Mouse (Mus musculus): ENCODE data around the gene Rnf126. TPM values are rescaled to one million over a fixed set of nuclear protein-coding genes. Genes with fewer than 3 reads are reported as not detected.

Rnf126 gene
- polyA plus RNA-seq, 1 experiment from 2014 or later, result 54.0 TPM

DNA sequence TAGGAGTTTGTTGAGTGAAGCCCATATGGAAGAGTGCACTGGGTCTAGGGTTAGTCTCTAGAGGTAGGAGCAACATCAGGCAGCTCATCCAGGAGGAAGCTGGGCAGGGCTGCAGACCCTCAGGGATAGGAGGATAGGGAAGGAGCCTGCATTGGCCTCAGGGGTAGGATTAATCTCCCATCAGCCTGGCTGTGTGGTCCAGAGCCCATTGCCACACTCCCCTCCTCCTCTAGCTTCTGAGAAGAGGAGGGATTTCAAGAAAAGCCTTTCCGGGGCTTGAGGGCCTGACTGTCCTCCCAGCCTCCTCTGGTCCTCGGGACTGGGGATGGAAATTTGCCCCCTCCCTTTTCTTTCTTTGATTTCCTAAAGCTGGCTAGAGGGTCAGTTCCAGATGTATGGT lies 12.4 kb upstream of the Rnf126 start:
- no peaks in the 10 kb centered on the region for H3K9me3 ChIP-seq (replicated peaks)
- H3K36me3 ChIP-seq, result no peaks in the 10 kb centered on the region
- peaks cover 20% of the 10 kb centered on the region; the same call in 1 of the 2 replicates for H3K27me3 ChIP-seq
- ATAC-seq (replicated peaks; ENCODE audit: insufficient number of reproducible peaks, insufficient read depth, low FRiP score, low read depth), result no peak
- 0 out of 2 replicates have a peak overlapping the region, but pooled peaks have one; percentile 8 for H3K9ac ChIP-seq
- 17% methylated on average over 2 of the region's 2 CpGs for WGBS
- H3K4me2 ChIP-seq, result 0 out of 2 replicates have a peak overlapping the region, but pooled peaks have one; percentile 84
- H3K27ac ChIP-seq, result no peak overlapping the region
- H3K4me3 ChIP-seq, result no peak overlapping the region
- H3K4me1 ChIP-seq (replicated peaks), result peaks cover 44% of the 10 kb centered on the region

DNA sequence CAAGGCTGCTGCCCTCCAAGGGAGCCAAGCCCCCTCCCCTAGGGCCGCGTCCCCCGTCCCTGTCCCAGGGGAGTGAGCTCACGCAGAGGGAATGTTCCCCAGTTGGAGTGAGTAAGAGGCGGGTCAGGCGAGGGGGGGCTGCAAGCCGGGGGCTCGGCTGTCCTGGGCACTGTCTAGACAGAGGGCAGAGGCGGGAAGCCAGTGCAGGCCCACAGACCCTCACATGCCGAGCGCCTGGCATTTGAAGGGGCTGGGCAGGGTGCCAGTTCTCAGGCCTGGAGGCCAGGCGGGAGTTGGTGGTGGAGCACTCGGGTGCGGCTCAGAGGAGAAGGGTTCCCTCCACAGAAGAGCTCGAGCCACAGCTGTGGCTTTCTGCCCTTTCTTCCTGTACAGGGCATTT lies 11.3 kb upstream of the Rnf126 start:
- 4% methylated on average over 15 of the region's 15 CpGs for WGBS
- Histone ChIP-seq H3K4me2 (peak overlapping the region; percentile 84), H3K27me3 (peaks cover 19% of the 10 kb centered on the region; the same call in 1 of the 2 replicates), H3K36me3 (no peaks in the 10 kb centered on the region), H3K9me3 (replicated peaks) (no peaks in the 10 kb centered on the region), H3K27ac (peak overlapping the region; percentile 76), H3K4me3 (peak overlapping the region; percentile 56), H3K4me1 (replicated peaks) (peaks cover 44% of the 10 kb centered on the region), H3K9ac (no peak overlapping the region; the same call in 1 of the 2 replicates)
- peak; percentile 61 for ATAC-seq (replicated peaks; ENCODE audit: insufficient number of reproducible peaks, insufficient read depth, low FRiP score, low read depth)

DNA sequence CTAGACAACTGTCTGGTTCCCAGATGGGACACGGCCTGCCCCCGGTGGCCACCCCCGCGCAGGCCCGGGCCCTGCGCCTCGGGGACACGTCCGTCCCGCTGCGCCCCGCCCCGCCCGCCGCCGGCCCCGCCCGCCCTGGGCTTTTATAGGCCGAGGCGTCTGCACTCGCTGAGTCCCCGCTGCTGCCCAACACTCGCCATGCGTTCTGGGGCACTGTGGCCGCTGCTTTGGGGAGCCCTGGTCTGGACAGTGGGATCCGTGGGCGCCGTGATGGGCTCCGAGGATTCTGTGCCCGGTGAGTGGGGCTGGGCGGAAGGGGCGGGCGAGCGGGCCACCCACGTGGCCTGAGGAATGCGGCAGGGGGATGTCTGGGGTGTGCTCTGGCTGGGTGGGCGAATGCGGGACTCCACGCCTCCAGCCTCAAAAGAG lies 10.4 kb upstream of the Rnf126 start, which contains the start of gene Fstl3:
Fstl3 (plus strand) TSS at position 170 of the 429 bp plus-strand sequence.
- Histone ChIP-seq H3K9me3 (replicated peaks) (no peaks in the 10 kb centered on the region), H3K4me2 (peak within 1 kb of the TSS; percentile 84), H3K27ac (peak within 1 kb of the TSS; percentile 76), H3K4me1 (replicated peaks) (peaks cover 44% of the 10 kb centered on the region), H3K27me3 (peaks cover 14% of the 10 kb centered on the region; the same call in 1 of the 2 replicates), H3K9ac (peak within 1 kb of the TSS; percentile 58), H3K36me3 (no peaks in the 10 kb centered on the region), H3K4me3 (peak within 1 kb of the TSS; percentile 56)
- 4% methylated on average over 39 of the region's 39 CpGs for WGBS
- ATAC-seq (replicated peaks; ENCODE audit: insufficient number of reproducible peaks, insufficient read depth, low FRiP score, low read depth), result no peak

DNA sequence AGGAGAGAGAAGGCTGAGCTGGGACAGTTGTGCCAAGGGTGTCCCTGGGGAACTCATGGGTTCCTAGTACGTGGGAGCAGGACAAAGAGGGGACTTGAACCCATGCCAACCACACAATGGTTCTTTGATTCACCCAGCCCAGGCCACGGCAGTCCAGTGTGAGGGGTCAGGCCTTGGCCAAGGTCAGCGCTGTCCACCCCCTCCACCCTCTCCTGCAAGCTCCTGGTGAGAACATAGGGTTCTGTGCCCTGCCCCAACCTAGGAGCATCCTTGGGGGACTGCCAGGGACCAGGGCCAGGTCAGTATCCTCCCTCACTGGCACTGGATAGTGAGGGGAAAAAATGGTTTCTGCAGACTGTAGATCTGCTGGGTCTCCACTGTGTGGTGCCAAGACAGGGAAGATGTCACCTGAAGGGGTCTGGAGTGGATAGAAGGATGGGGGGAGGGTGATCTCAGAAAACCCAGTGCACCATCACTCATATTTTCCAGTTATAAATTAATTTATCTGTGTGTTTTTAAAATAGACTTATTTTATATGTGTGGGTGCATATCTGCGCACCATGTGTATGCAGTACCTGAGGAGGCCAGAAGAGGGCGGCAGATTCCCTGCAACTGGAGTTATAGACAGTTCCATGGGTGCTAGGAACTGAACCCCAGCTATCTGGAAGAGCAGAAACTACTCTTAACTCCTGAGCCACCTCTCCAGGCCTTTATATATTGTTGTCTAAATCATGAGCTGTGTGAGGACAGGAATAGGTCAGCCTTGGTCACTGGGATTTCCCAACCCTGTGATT lies 7.9 kb upstream of the Rnf126 start:
- H3K36me3 ChIP-seq, result no peaks in the 10 kb centered on the region
- no peak overlapping the region for H3K27ac ChIP-seq
- peaks cover 30% of the 10 kb centered on the region for H3K4me1 ChIP-seq (replicated peaks)
- 61% methylated on average over 5 of the region's 5 CpGs for WGBS
- no peak overlapping the region for H3K9ac ChIP-seq
- 0 out of 2 replicates have a peak, but pooled peaks cover 2% of the 10 kb centered on the region for H3K27me3 ChIP-seq
- no peaks in the 10 kb centered on the region for H3K9me3 ChIP-seq (replicated peaks)
- no peak for ATAC-seq (replicated peaks; ENCODE audit: insufficient number of reproducible peaks, insufficient read depth, low FRiP score, low read depth)
- H3K4me3 ChIP-seq, result no peak overlapping the region
- no peak overlapping the region for H3K4me2 ChIP-seq

DNA sequence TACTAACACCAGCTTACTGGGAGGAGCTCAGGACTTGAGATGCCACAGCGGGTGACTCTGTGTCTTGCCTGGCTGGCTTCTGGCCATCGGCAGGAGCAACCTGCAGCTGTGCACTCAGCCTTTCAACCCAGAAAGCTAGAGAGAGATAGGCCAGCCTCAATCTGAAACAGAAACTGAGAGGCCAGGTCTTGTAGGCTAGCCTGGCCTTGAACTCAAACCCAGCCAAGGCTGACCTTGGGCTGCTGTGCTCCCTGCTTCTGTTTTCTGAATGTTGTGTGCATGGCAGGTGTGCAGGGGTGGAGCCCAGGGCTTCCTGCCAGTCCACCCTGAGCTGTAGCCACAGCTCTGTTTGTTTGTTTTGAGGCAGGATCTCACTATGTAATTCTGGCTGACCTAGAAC lies 6.5 kb upstream of the Rnf126 start:
- Histone ChIP-seq H3K27me3 (no peaks in the 10 kb centered on the region), H3K9me3 (replicated peaks) (no peaks in the 10 kb centered on the region), H3K9ac (no peak overlapping the region), H3K27ac (no peak overlapping the region), H3K4me2 (no peak overlapping the region), H3K36me3 (no peaks in the 10 kb centered on the region), H3K4me3 (no peak overlapping the region), H3K4me1 (replicated peaks) (peaks cover 20% of the 10 kb centered on the region)
- ATAC-seq (replicated peaks; ENCODE audit: insufficient number of reproducible peaks, insufficient read depth, low FRiP score, low read depth), result no peak
- WGBS, result 78% methylated on average over 2 of the region's 2 CpGs

DNA sequence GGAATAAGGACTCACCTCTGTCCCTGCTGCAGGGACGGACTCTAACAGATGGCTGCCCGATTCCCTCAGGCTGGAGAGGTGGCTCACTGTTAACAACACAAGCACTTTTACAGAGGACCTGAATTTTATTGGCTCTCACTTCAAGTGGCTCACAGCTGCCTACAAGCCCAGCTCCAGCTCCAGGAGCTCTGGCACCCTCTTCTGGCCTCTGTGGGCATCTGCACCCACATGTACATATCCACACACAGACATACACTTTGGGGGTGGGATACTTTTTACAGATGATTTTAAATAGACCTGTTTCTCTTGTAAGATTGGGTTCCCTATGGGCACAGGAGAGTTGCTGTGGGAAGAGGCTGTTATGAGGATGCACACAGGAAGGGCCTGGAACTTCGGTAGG lies 5.6 kb upstream of the Rnf126 start:
- no peak overlapping the region for H3K4me2 ChIP-seq
- no peaks in the 10 kb centered on the region for H3K27me3 ChIP-seq
- peaks cover 20% of the 10 kb centered on the region for H3K4me1 ChIP-seq (replicated peaks)
- no peak overlapping the region for H3K27ac ChIP-seq
- no peaks in the 10 kb centered on the region for H3K36me3 ChIP-seq
- no peaks in the 10 kb centered on the region for H3K9me3 ChIP-seq (replicated peaks)
- 93% methylated on average over 3 of the region's 3 CpGs for WGBS
- no peak for ATAC-seq (replicated peaks; ENCODE audit: insufficient number of reproducible peaks, insufficient read depth, low FRiP score, low read depth)
- no peak overlapping the region for H3K9ac ChIP-seq
- H3K4me3 ChIP-seq, result no peak overlapping the region

DNA sequence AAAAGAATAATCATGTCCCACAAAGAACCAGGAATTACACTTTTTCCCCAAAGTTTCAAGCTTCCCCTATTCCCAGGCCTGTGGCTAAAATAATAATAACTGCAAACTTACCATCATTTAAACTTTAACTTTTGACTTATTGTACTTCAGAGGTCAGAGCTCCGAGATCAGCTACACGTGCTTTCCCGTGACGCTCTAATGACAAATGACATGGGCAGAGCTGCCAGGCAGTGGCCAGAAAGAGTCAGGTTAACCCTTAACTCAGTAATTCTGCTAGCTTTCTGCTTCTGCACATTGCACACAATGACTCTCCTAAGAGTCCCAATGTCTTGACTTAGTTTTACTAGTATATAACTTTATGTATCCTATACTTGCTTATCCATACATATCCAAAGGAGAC lies 2.6 kb upstream of the Rnf126 start:
- 45% methylated on average over 4 of the region's 4 CpGs for WGBS
- Histone ChIP-seq H3K4me2 (no peak overlapping the region), H3K9ac (no peak overlapping the region), H3K27me3 (no peaks in the 10 kb centered on the region), H3K36me3 (no peaks in the 10 kb centered on the region), H3K4me1 (replicated peaks) (peaks cover 31% of the 10 kb centered on the region), H3K27ac (no peak overlapping the region), H3K4me3 (no peak overlapping the region), H3K9me3 (replicated peaks) (no peaks in the 10 kb centered on the region)
- no peak for ATAC-seq (replicated peaks; ENCODE audit: insufficient number of reproducible peaks, insufficient read depth, low FRiP score, low read depth)

DNA sequence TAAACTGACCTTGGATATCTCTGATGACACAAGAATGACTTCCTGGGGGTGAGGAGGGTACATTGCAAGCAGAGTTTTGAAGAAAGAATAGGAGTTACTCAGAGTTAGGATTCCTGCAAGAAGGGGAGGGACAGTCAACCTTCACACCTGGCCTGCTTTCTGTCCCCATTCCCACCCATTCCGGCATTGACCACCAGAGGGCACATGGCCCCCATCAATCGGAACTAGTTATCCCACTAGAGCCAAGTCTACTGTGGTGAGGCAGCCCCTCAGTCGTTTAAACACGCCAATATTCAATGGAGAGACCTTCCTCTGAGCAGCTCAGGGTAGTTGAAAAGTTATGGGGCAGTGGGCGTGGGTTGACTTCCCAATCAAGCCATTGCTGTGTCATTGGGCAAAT lies 1.6 kb upstream of the Rnf126 start:
- H3K36me3 ChIP-seq, result no peaks in the 10 kb centered on the region
- no peak overlapping the region for H3K27ac ChIP-seq
- ATAC-seq (replicated peaks; ENCODE audit: insufficient number of reproducible peaks, insufficient read depth, low FRiP score, low read depth), result no peak
- no peak overlapping the region for H3K9ac ChIP-seq
- H3K4me3 ChIP-seq, result no peak overlapping the region
- H3K4me2 ChIP-seq, result peak overlapping the region; percentile 66; the same call in 1 of the 2 replicates
- peaks cover 40% of the 10 kb centered on the region for H3K4me1 ChIP-seq (replicated peaks)
- 2% methylated on average over 5 of the region's 5 CpGs for WGBS
- no peaks in the 10 kb centered on the region for H3K9me3 ChIP-seq (replicated peaks)
- H3K27me3 ChIP-seq, result no peaks in the 10 kb centered on the region

DNA sequence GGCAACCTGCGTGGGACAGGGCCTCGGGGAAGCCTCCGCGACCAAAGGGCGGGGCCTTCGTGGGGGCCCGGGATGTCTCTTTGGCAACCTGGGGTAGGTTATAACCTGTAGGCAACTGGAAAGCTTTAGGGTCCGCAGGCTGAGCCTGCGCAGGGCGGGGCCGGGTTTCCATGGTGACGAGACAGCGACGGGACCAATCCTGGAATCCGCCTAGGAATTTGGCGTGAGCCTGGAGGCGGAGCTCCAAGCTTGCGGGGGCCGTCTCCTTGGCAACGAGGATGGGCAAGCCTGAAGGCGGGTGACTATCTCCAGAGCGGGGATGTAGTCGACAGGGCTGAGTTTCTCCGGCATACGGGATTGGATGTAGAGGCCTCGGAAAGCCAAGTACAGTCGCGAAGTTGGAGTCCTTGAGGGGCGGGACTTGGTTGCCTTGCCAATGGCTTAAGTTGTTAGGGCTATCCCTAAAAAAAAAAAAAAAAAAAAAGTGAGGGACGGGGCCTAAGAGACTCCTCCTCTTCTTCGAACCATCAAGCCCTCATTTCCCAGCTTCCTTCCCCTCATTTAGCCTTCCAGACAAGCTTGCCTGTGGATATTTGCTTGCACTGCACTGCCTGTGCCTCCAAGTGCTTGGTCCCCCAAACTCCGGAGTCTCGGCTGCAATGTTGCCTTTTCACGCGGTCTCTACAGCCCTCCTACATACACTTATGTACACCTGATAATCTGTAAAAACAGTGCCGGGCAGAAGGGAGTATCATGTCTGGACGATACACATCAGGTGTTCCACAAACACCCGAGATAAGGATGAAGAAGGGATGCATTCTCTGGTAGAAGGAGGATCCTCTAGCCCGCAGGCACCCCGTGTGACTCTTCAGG lies 856 bp upstream of the Rnf126 start:
- ATAC-seq (replicated peaks; ENCODE audit: insufficient number of reproducible peaks, insufficient read depth, low FRiP score, low read depth), result peak; percentile 72
- Histone ChIP-seq H3K4me1 (replicated peaks) (peaks cover 48% of the 10 kb centered on the region), H3K4me2 (peak overlapping the region; percentile 66)

DNA sequence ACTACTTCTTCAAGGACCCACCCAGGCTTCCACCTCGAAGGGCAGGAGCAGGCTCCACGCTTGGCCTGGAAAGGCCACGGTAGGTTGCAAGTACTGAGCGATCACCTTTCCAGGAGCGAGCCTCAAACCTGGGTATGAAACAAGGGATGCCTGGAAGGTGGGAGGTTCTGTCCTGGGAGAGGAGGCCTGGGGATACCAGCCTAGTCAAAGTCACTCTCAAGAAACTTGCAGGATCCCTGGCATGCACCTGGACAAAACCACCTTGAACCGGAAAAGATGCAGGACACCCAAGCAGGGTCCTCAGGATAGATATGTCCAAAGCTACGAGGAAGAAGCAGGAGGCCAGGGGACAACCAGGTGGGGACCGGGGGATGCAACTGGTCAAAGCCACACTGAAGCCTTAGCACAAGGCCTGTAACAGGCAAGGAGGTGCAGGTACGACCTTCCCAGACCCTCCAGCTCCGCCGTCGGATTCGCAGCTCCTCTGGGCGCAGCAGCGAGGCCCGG lies 698 bp downstream of the Rnf126 start:
- peaks cover 11% of the 10 kb centered on the region for H3K36me3 ChIP-seq
- peak overlapping the region; percentile 93 for H3K9ac ChIP-seq
- peak overlapping the region; percentile 91 for H3K27ac ChIP-seq
- peak overlapping the region; percentile 86 for H3K4me3 ChIP-seq
- H3K4me1 ChIP-seq (replicated peaks), result peaks cover 48% of the 10 kb centered on the region
- peak overlapping the region; percentile 66 for H3K4me2 ChIP-seq
- 5% methylated on average over 16 of the region's 16 CpGs for WGBS
- no peak for ATAC-seq (replicated peaks; ENCODE audit: insufficient number of reproducible peaks, insufficient read depth, low FRiP score, low read depth)
- H3K9me3 ChIP-seq (replicated peaks), result no peaks in the 10 kb centered on the region
- H3K27me3 ChIP-seq, result no peaks in the 10 kb centered on the region

More for the DNA sequence above, 856 bp upstream of the Rnf126 start:
- Histone ChIP-seq H3K27ac (peak overlapping the region; percentile 91), H3K9ac (peak overlapping the region; percentile 39), H3K36me3 (no peaks in the 10 kb centered on the region), H3K27me3 (no peaks in the 10 kb centered on the region), H3K9me3 (replicated peaks) (no peaks in the 10 kb centered on the region), H3K4me3 (peak overlapping the region; percentile 86)
- WGBS, result 10% methylated on average over 40 of the region's 40 CpGs

DNA sequence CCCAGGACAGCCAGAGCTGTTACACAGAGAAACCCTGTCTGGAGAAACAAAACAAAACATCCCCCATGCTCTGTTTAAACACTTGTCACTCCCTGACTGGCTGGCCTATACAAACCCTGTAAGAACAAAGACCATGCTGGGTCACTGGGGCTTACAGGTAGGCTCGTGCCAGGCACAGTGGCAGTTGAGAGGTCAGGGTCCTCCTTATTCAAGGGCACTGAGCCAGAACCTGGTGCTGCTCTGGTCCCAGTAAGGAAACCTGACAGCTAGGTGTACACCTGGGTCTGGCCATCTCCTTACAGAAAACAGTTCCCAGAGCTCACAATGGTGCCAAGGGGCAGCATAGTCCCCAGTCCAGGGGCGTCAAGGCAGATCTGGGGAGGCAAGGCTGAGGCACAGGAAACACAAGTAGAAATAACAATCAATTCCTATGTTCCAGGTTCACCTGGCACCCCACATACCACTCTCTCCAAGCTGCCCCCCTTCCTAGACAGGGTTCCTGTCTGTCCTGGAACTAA lies 1.5 kb downstream of the Rnf126 start:
- H3K9ac ChIP-seq, result peak overlapping the region; percentile 93
- no peak overlapping the region for H3K27ac ChIP-seq
- peaks cover 48% of the 10 kb centered on the region for H3K4me1 ChIP-seq (replicated peaks)
- 83% methylated on average over 2 of the region's 2 CpGs for WGBS
- peak overlapping the region; percentile 66 for H3K4me2 ChIP-seq
- H3K27me3 ChIP-seq, result no peaks in the 10 kb centered on the region
- no peak for ATAC-seq (replicated peaks; ENCODE audit: insufficient number of reproducible peaks, insufficient read depth, low FRiP score, low read depth)
- no peaks in the 10 kb centered on the region for H3K9me3 ChIP-seq (replicated peaks)
- peak overlapping the region; percentile 86 for H3K4me3 ChIP-seq
- peaks cover 19% of the 10 kb centered on the region for H3K36me3 ChIP-seq

Data from heart, embryonic 15.5 days (tissue).